Mouse (Mus musculus): ENCODE measurements around the gene Lrrk1. TPM values are rescaled to one million over a fixed set of nuclear protein-coding genes. Genes with fewer than 3 reads are reported as not detected.

Lrrk1 gene
- polyA plus RNA-seq, 1 experiment from 2014 or later = 3.4 TPM

- Histone ChIP-seq H3K36me3 (no peaks in the 10 kb centered on the region), H3K27me3 (no peaks in the 10 kb centered on the region), H3K4me1 (replicated peaks) (no peaks in the 10 kb centered on the region), H3K4me2 (no peak overlapping the region), H3K4me3 (no peak overlapping the region), H3K27ac (replicated peaks) (no peak overlapping the region), H3K9me3 (no peaks in the 10 kb centered on the region), H3K9ac (no peak overlapping the region)
- no peak for ATAC-seq (ENCODE audit: low FRiP score, low read depth)
- WGBS = 69% methylated on average over 3 of the region's 3 CpGs
These were observed 33.2 kb downstream of the Lrrk1 start for GRCm38 (mm10) chr7:66354911-66355310.

- no peak for ATAC-seq (ENCODE audit: low FRiP score, low read depth)
- WGBS = 84% methylated on average over 4 of the region's 4 CpGs
- Histone ChIP-seq H3K4me2 (no peak overlapping the region), H3K4me1 (replicated peaks) (peaks cover 8% of the 10 kb centered on the region), H3K4me3 (no peak overlapping the region), H3K27ac (replicated peaks) (no peak overlapping the region), H3K36me3 (no peaks in the 10 kb centered on the region), H3K9ac (no peak overlapping the region), H3K27me3 (no peaks in the 10 kb centered on the region), H3K9me3 (no peaks in the 10 kb centered on the region)
These were observed 37.1 kb downstream of the Lrrk1 start for GRCm38 (mm10) chr7:66351074-66351473.

- Histone ChIP-seq H3K9ac (no peak overlapping the region), H3K4me2 (no peak overlapping the region), H3K9me3 (no peaks in the 10 kb centered on the region), H3K4me1 (replicated peaks) (peaks cover 8% of the 10 kb centered on the region), H3K27ac (replicated peaks) (no peak overlapping the region), H3K27me3 (no peaks in the 10 kb centered on the region), H3K36me3 (no peaks in the 10 kb centered on the region), H3K4me3 (no peak overlapping the region)
- ATAC-seq (ENCODE audit: low FRiP score, low read depth) = no peak
- 71% methylated on average over 11 of the region's 11 CpGs for WGBS
These were observed 38.5 kb downstream of the Lrrk1 start for GRCm38 (mm10) chr7:66349670-66350069.

- WGBS = 91% methylated on average over 10 of the region's 10 CpGs
- Histone ChIP-seq H3K4me2 (no peak overlapping the region), H3K4me3 (no peak overlapping the region), H3K9ac (no peak overlapping the region), H3K4me1 (replicated peaks) (peaks cover 8% of the 10 kb centered on the region), H3K9me3 (no peaks in the 10 kb centered on the region), H3K27ac (replicated peaks) (no peak overlapping the region), H3K27me3 (no peaks in the 10 kb centered on the region), H3K36me3 (no peaks in the 10 kb centered on the region)
- no peak for ATAC-seq (ENCODE audit: low FRiP score, low read depth)
These were observed 39.6 kb downstream of the Lrrk1 start for GRCm38 (mm10) chr7:66348588-66348987.

- no peak overlapping the region for H3K9ac ChIP-seq
- H3K9me3 ChIP-seq = no peaks in the 10 kb centered on the region
- WGBS = 36% methylated on average over 9 of the region's 9 CpGs
- no peaks in the 10 kb centered on the region for H3K36me3 ChIP-seq
- peak overlapping the region; percentile 58 for H3K27ac ChIP-seq (replicated peaks)
- H3K4me1 ChIP-seq (replicated peaks) = peaks cover 8% of the 10 kb centered on the region
- H3K4me3 ChIP-seq = no peak overlapping the region
- ATAC-seq (ENCODE audit: low FRiP score, low read depth) = peak; percentile 73; the same call in 1 of the 2 replicates
- no peaks in the 10 kb centered on the region for H3K27me3 ChIP-seq
- H3K4me2 ChIP-seq = peak overlapping the region; percentile 34; the same call in 1 of the 2 replicates
These were observed 41.0 kb downstream of the Lrrk1 start for GRCm38 (mm10) chr7:66346959-66347663.

GRCm38 (mm10) chr7:66343307-66343706 lies 44.8 kb downstream of the Lrrk1 start:
- no peak for ATAC-seq (ENCODE audit: low FRiP score, low read depth)
- 85% methylated on average over 5 of the region's 5 CpGs for WGBS
- Histone ChIP-seq H3K27me3 (no peaks in the 10 kb centered on the region), H3K4me3 (no peak overlapping the region), H3K9ac (no peak overlapping the region), H3K4me1 (replicated peaks) (peaks cover 8% of the 10 kb centered on the region), H3K4me2 (no peak overlapping the region), H3K9me3 (no peaks in the 10 kb centered on the region), H3K36me3 (no peaks in the 10 kb centered on the region), H3K27ac (replicated peaks) (no peak overlapping the region)

GRCm38 (mm10) chr7:66342831-66343230 lies 45.3 kb downstream of the Lrrk1 start:
- no peak for ATAC-seq (ENCODE audit: low FRiP score, low read depth)
- Histone ChIP-seq H3K27ac (replicated peaks) (no peak overlapping the region), H3K4me1 (replicated peaks) (peaks cover 8% of the 10 kb centered on the region), H3K4me3 (no peak overlapping the region), H3K9ac (no peak overlapping the region), H3K27me3 (no peaks in the 10 kb centered on the region), H3K36me3 (no peaks in the 10 kb centered on the region), H3K9me3 (no peaks in the 10 kb centered on the region), H3K4me2 (no peak overlapping the region)
- 76% methylated on average over 6 of the region's 6 CpGs for WGBS

- no peak overlapping the region for H3K4me3 ChIP-seq
- no peaks in the 10 kb centered on the region for H3K9me3 ChIP-seq
- no peak overlapping the region for H3K27ac ChIP-seq (replicated peaks)
- no peak for ATAC-seq (ENCODE audit: low FRiP score, low read depth)
- 37% methylated on average over 4 of the region's 4 CpGs for WGBS
- H3K4me2 ChIP-seq = no peak overlapping the region
- no peaks in the 10 kb centered on the region for H3K36me3 ChIP-seq
- H3K27me3 ChIP-seq = no peaks in the 10 kb centered on the region
- no peak overlapping the region for H3K9ac ChIP-seq
- peaks cover 5% of the 10 kb centered on the region for H3K4me1 ChIP-seq (replicated peaks)
These were observed 45.8 kb downstream of the Lrrk1 start for GRCm38 (mm10) chr7:66342323-66342722.

- Histone ChIP-seq H3K9ac (no peak overlapping the region), H3K27me3 (no peaks in the 10 kb centered on the region), H3K4me3 (no peak overlapping the region), H3K9me3 (no peaks in the 10 kb centered on the region), H3K27ac (replicated peaks) (no peak overlapping the region), H3K4me1 (replicated peaks) (no peaks in the 10 kb centered on the region), H3K4me2 (no peak overlapping the region), H3K36me3 (no peaks in the 10 kb centered on the region)
- no peak for ATAC-seq (ENCODE audit: low FRiP score, low read depth)
- 55% methylated on average over 3 of the region's 3 CpGs for WGBS
These were observed 48.1 kb downstream of the Lrrk1 start for GRCm38 (mm10) chr7:66340044-66340443.

GRCm38 (mm10) chr7:66339625-66340024 lies 48.5 kb downstream of the Lrrk1 start:
- no peak overlapping the region for H3K27ac ChIP-seq (replicated peaks)
- H3K9me3 ChIP-seq = no peaks in the 10 kb centered on the region
- no peak overlapping the region for H3K4me3 ChIP-seq
- ATAC-seq (ENCODE audit: low FRiP score, low read depth) = no peak
- WGBS = 59% methylated on average over 5 of the region's 5 CpGs
- no peak overlapping the region for H3K9ac ChIP-seq
- no peaks in the 10 kb centered on the region for H3K4me1 ChIP-seq (replicated peaks)
- no peak overlapping the region for H3K4me2 ChIP-seq
- H3K27me3 ChIP-seq = no peaks in the 10 kb centered on the region
- H3K36me3 ChIP-seq = no peaks in the 10 kb centered on the region

- Histone ChIP-seq H3K4me1 (replicated peaks) (no peaks in the 10 kb centered on the region), H3K36me3 (no peaks in the 10 kb centered on the region), H3K27ac (replicated peaks) (no peak overlapping the region), H3K9ac (no peak overlapping the region), H3K9me3 (no peaks in the 10 kb centered on the region), H3K27me3 (no peaks in the 10 kb centered on the region), H3K4me2 (no peak overlapping the region), H3K4me3 (no peak overlapping the region)
- no peak for ATAC-seq (ENCODE audit: low FRiP score, low read depth)
- WGBS = 85% methylated on average over 2 of the region's 2 CpGs
These were observed 51.2 kb downstream of the Lrrk1 start for GRCm38 (mm10) chr7:66336955-66337354.

- WGBS = 84% methylated on average over 4 of the region's 4 CpGs
- Histone ChIP-seq H3K9ac (no peak overlapping the region), H3K4me3 (no peak overlapping the region), H3K4me1 (replicated peaks) (no peaks in the 10 kb centered on the region), H3K27me3 (no peaks in the 10 kb centered on the region), H3K36me3 (no peaks in the 10 kb centered on the region), H3K9me3 (no peaks in the 10 kb centered on the region), H3K4me2 (no peak overlapping the region), H3K27ac (replicated peaks) (no peak overlapping the region)
- no peak for ATAC-seq (ENCODE audit: low FRiP score, low read depth)
These were observed 54.1 kb downstream of the Lrrk1 start for GRCm38 (mm10) chr7:66333906-66334500.
